Mouse (Mus musculus): ENCODE measurements around the gene Anp32a. TPM values are rescaled to one million over a fixed set of nuclear protein-coding genes. Genes with fewer than 3 reads are reported as not detected.

Gene Anp32a
- polyA plus RNA-seq, 1 experiment from 2014 or later, result 82.1 TPM

- no peak overlapping the region for H3K9ac ChIP-seq (replicated peaks; ENCODE audit: low read length)
- DNase-seq (no peak), ATAC-seq (ENCODE audit: low FRiP score, low TSS enrichment) (no peak)
- H3K9me3 ChIP-seq (ENCODE audit: control insufficient read depth, low read length), result no peaks in the 10 kb centered on the region
- H3K27ac ChIP-seq (replicated peaks; ENCODE audit: low read depth, low read length), result no peak overlapping the region
- no peaks in the 10 kb centered on the region for H3K4me1 ChIP-seq (ENCODE audit: control insufficient read depth, insufficient read depth, low read length)
- no peaks in the 10 kb centered on the region for H3K36me3 ChIP-seq (ENCODE audit: control insufficient read depth, insufficient read depth, low read length)
- H3K27me3 ChIP-seq (ENCODE audit: control insufficient read depth, insufficient read depth, low read length), result no peaks in the 10 kb centered on the region
- no peak overlapping the region for H3K4me3 ChIP-seq (replicated peaks; ENCODE audit: low read depth, low read length)
- 65% methylated on average over 1 of the region's 1 CpGs for whole genome bisulfite sequencing
- H3K4me2 ChIP-seq (ENCODE audit: low read length), result no peak overlapping the region
Observed at GRCm38 (mm10) chr9:62401589-62401988, 60.5 kb downstream of the Anp32a start.

- H3K27me3 ChIP-seq (ENCODE audit: control insufficient read depth, insufficient read depth, low read length), result no peaks in the 10 kb centered on the region
- H3K27ac ChIP-seq (replicated peaks; ENCODE audit: low read depth, low read length), result no peak overlapping the region
- H3K4me2 ChIP-seq (ENCODE audit: low read length), result no peak overlapping the region
- H3K9ac ChIP-seq (replicated peaks; ENCODE audit: low read length), result no peak overlapping the region
- H3K36me3 ChIP-seq (ENCODE audit: control insufficient read depth, insufficient read depth, low read length), result no peaks in the 10 kb centered on the region
- H3K9me3 ChIP-seq (ENCODE audit: control insufficient read depth, low read length), result no peaks in the 10 kb centered on the region
- 87% methylated on average over 7 of the region's 7 CpGs for WGBS
- no peaks in the 10 kb centered on the region for H3K4me1 ChIP-seq (ENCODE audit: control insufficient read depth, insufficient read depth, low read length)
- ATAC-seq (ENCODE audit: low FRiP score, low TSS enrichment) (no peak), DNase-seq (no peak)
- no peak overlapping the region for H3K4me3 ChIP-seq (replicated peaks; ENCODE audit: low read depth, low read length)
Observed at GRCm38 (mm10) chr9:62406423-62407013, 65.4 kb downstream of the Anp32a start.

DNA sequence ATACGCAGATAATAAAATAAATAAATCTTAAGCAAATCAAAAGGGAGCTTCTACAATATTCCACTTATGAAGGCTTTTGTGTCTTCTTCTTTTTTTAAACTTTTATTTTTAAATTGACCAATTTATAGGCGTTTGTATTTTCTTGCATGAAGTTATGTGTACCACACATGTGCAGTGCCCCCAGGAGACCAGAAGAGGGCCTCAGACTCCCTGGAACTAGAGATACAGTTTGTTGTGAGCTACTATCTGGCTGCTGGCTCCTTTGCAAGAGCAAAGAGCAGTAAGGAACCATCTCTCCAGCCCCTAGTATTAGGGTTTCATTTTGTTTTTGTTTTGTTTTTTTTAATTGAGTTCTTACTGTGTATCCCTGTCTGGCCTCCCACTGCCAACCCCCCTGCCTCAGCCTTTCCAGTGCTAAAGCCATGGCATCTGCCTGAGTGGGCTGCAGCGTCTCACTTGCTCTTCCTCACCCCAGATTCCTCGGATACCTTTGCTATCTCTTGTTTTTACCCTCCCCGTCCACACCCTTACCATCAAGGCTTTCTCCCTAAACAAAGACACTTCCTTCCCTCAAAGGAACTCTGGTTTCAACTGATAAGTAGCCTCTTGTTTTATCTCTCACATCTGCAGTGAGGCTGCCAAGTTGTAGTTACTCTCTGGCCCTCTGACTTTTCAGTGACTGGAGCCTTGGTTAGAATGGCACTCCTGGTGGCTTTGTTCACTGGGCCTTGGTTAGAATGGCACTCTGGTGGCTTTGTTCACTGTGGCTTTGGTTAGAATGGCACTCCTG, 66.5 kb downstream of the Anp32a start:
- Histone ChIP-seq H3K4me2 (ENCODE audit: low read length) (no peak overlapping the region), H3K9me3 (ENCODE audit: control insufficient read depth, low read length) (no peaks in the 10 kb centered on the region), H3K4me1 (ENCODE audit: control insufficient read depth, insufficient read depth, low read length) (no peaks in the 10 kb centered on the region), H3K4me3 (replicated peaks; ENCODE audit: low read depth, low read length) (no peak overlapping the region), H3K27me3 (ENCODE audit: control insufficient read depth, insufficient read depth, low read length) (no peaks in the 10 kb centered on the region), H3K27ac (replicated peaks; ENCODE audit: low read depth, low read length) (no peak overlapping the region), H3K9ac (replicated peaks; ENCODE audit: low read length) (no peak overlapping the region), H3K36me3 (ENCODE audit: control insufficient read depth, insufficient read depth, low read length) (no peaks in the 10 kb centered on the region)
- 89% methylated on average over 5 of the region's 5 CpGs for WGBS
- DNase-seq (no peak), ATAC-seq (ENCODE audit: low FRiP score, low TSS enrichment) (no peak)

- no peaks in the 10 kb centered on the region for H3K9me3 ChIP-seq (ENCODE audit: control insufficient read depth, low read length)
- H3K27me3 ChIP-seq (ENCODE audit: control insufficient read depth, insufficient read depth, low read length), result no peaks in the 10 kb centered on the region
- WGBS, result 62% methylated on average over 5 of the region's 5 CpGs
- no peak overlapping the region for H3K4me2 ChIP-seq (ENCODE audit: low read length)
- H3K9ac ChIP-seq (replicated peaks; ENCODE audit: low read length), result no peak overlapping the region
- H3K4me1 ChIP-seq (ENCODE audit: control insufficient read depth, insufficient read depth, low read length), result 0 out of 2 replicates have a peak, but pooled peaks cover 3% of the 10 kb centered on the region
- H3K27ac ChIP-seq (replicated peaks; ENCODE audit: low read depth, low read length), result no peak overlapping the region
- peaks cover 4% of the 10 kb centered on the region; the same call in 1 of the 2 replicates for H3K36me3 ChIP-seq (ENCODE audit: control insufficient read depth, insufficient read depth, low read length)
- DNase-seq, result no peak
- ATAC-seq (ENCODE audit: low FRiP score, low TSS enrichment), result no peak
- no peak overlapping the region for H3K4me3 ChIP-seq (replicated peaks; ENCODE audit: low read depth, low read length)
Observed at GRCm38 (mm10) chr9:62418742-62419141, 77.6 kb downstream of the Anp32a start.

DNA sequence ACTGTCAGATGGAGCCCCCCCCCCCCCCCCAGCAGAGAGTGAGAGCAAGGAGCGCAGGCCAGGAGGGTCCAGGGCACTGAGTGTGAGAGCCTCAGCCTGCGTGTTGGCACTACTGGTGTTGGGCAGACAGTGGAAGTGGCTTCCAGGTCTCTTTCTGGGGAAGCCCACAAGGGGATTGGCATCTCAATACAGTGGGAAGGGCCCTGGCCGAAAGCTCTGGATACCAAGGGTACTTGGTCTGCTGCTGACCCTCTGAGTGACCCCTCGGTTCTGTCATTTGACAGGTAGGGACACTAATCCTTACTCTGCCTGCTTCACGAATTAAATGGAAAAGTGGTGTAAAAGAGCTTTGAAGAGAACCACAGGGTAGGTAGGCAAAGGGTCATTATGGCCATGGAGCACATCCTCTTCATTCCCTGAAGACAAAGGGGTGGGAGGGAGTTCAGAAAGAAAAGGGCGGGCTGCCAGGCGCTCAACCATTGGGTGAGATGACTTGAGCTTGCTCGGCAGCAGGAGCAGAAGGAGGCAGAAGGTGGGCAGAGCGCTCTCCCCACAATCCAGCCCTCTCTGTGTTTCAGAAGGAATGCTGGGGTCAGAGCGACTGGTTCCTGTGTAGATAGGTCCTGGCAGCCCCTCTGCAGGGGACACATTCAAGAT, 79.3 kb downstream of the Anp32a start:
- DNase-seq (no peak), ATAC-seq (ENCODE audit: low FRiP score, low TSS enrichment) (no peak)
- H3K36me3 ChIP-seq (ENCODE audit: control insufficient read depth, insufficient read depth, low read length), result peaks cover 20% of the 10 kb centered on the region
- H3K9ac ChIP-seq (replicated peaks; ENCODE audit: low read length), result no peak overlapping the region
- H3K4me3 ChIP-seq (replicated peaks; ENCODE audit: low read depth, low read length), result no peak overlapping the region
- H3K27me3 ChIP-seq (ENCODE audit: control insufficient read depth, insufficient read depth, low read length), result no peaks in the 10 kb centered on the region
- no peak overlapping the region for H3K4me2 ChIP-seq (ENCODE audit: low read length)
- H3K4me1 ChIP-seq (ENCODE audit: control insufficient read depth, insufficient read depth, low read length), result 0 out of 2 replicates have a peak, but pooled peaks cover 3% of the 10 kb centered on the region
- H3K9me3 ChIP-seq (ENCODE audit: control insufficient read depth, low read length), result no peaks in the 10 kb centered on the region
- 30% methylated on average over 10 of the region's 10 CpGs for WGBS
- H3K27ac ChIP-seq (replicated peaks; ENCODE audit: low read depth, low read length), result no peak overlapping the region

DNA sequence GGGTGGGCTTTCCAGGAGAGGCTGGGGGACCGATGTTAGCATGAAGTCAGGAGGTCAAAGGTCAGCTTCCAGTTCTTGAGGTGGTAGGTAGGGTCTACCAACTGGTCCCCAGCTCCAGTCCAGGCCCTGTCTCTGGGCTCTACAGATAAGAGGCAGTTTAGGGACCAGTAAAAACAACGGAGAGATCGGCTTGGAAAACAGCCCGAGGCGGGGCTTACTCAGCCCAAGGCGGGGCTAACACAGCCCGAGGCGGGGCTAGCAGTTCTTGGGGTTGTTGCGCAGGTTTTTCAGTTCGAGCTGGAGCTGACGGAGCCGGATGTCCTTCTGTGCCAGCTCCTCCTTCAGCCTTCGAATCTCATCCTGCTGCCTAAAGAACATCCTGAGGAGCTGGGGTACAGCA, 79.9 kb downstream of the Anp32a start:
- Histone ChIP-seq H3K9ac (replicated peaks; ENCODE audit: low read length) (no peak overlapping the region), H3K27ac (replicated peaks; ENCODE audit: low read depth, low read length) (no peak overlapping the region), H3K27me3 (ENCODE audit: control insufficient read depth, insufficient read depth, low read length) (no peaks in the 10 kb centered on the region), H3K4me1 (ENCODE audit: control insufficient read depth, insufficient read depth, low read length) (0 out of 2 replicates have a peak, but pooled peaks cover 3% of the 10 kb centered on the region), H3K4me3 (replicated peaks; ENCODE audit: low read depth, low read length) (no peak overlapping the region), H3K4me2 (ENCODE audit: low read length) (no peak overlapping the region), H3K9me3 (ENCODE audit: control insufficient read depth, low read length) (no peaks in the 10 kb centered on the region), H3K36me3 (ENCODE audit: control insufficient read depth, insufficient read depth, low read length) (peaks cover 26% of the 10 kb centered on the region)
- DNase-seq (peak; percentile 61), ATAC-seq (ENCODE audit: low FRiP score, low TSS enrichment) (no peak)
- WGBS, result 6% methylated on average over 13 of the region's 13 CpGs

GRCm38 (mm10) chr9:62421911-62422310, 80.8 kb downstream of the Anp32a start:
- 0 out of 2 replicates have a peak, but pooled peaks cover 3% of the 10 kb centered on the region for H3K4me1 ChIP-seq (ENCODE audit: control insufficient read depth, insufficient read depth, low read length)
- H3K9ac ChIP-seq (replicated peaks; ENCODE audit: low read length), result no peak overlapping the region
- no peak for ATAC-seq (ENCODE audit: low FRiP score, low TSS enrichment)
- H3K9me3 ChIP-seq (ENCODE audit: control insufficient read depth, low read length), result no peaks in the 10 kb centered on the region
- H3K4me2 ChIP-seq (ENCODE audit: low read length), result no peak overlapping the region
- no peak overlapping the region for H3K4me3 ChIP-seq (replicated peaks; ENCODE audit: low read depth, low read length)
- no peak overlapping the region for H3K27ac ChIP-seq (replicated peaks; ENCODE audit: low read depth, low read length)
- H3K36me3 ChIP-seq (ENCODE audit: control insufficient read depth, insufficient read depth, low read length), result peaks cover 35% of the 10 kb centered on the region
- 98% methylated on average over 6 of the region's 6 CpGs for WGBS
- no peaks in the 10 kb centered on the region for H3K27me3 ChIP-seq (ENCODE audit: control insufficient read depth, insufficient read depth, low read length)
- DNase-seq, result no peak

GRCm38 (mm10) chr9:62422926-62423325, 81.8 kb downstream of the Anp32a start:
- Histone ChIP-seq H3K36me3 (ENCODE audit: control insufficient read depth, insufficient read depth, low read length) (peaks cover 44% of the 10 kb centered on the region), H3K4me3 (replicated peaks; ENCODE audit: low read depth, low read length) (no peak overlapping the region), H3K27ac (replicated peaks; ENCODE audit: low read depth, low read length) (no peak overlapping the region), H3K9ac (replicated peaks; ENCODE audit: low read length) (no peak overlapping the region), H3K4me2 (ENCODE audit: low read length) (no peak overlapping the region), H3K4me1 (ENCODE audit: control insufficient read depth, insufficient read depth, low read length) (0 out of 2 replicates have a peak, but pooled peaks cover 3% of the 10 kb centered on the region), H3K9me3 (ENCODE audit: control insufficient read depth, low read length) (no peaks in the 10 kb centered on the region), H3K27me3 (ENCODE audit: control insufficient read depth, insufficient read depth, low read length) (no peaks in the 10 kb centered on the region)
- 94% methylated on average over 10 of the region's 10 CpGs for WGBS
- no peak for ATAC-seq (ENCODE audit: low FRiP score, low TSS enrichment)
- DNase-seq, result no peak

All from midbrain, embryonic 14.5 days (tissue).